Mouse (Mus musculus) limb, embryonic 10.5 days (tissue): ENCODE measurements around the gene Zscan10. TPM values are rescaled to one million over a fixed set of nuclear protein-coding genes. Genes with fewer than 3 reads are reported as not detected.
A peak's percentile ranks its signal among the peaks of the same experiment; 100 is the strongest.

Source experiments
- DNase-seq: peaks from one replicate; pipeline ENCODE4 v3.0.0-alpha.2; 2017; ENCODE audit warnings: low spot score
- H3K27ac ChIP-seq: fragments of 300-500 bp; sonication (generic); 2 replicates; pipeline ENCODE4 v1.5.1; 2016; ENCODE audit warnings: mild to moderate bottlenecking
- H3K27me3 ChIP-seq: fragments of 300-500 bp; sonication (generic); 2 replicates; pipeline ENCODE4 v1.6.1; 2016; ENCODE audit warnings: low read depth, mild to moderate bottlenecking; ENCODE audit not compliant: poor library complexity, severe bottlenecking
- H3K36me3 ChIP-seq: fragments of 300-500 bp; sonication (generic); 2 replicates; pipeline ENCODE4 v1.6.1; 2016; ENCODE audit warnings: mild to moderate bottlenecking, moderate library complexity
- H3K4me1 ChIP-seq: fragments of 300-500 bp; sonication (generic); 2 replicates; pipeline ENCODE4 v1.6.1; 2016
- H3K4me3 ChIP-seq: fragments of 300-500 bp; sonication (generic); 2 replicates; pipeline ENCODE4 v1.5.1; 2016; ENCODE audit warnings: mild to moderate bottlenecking, moderate library complexity
- H3K9me3 ChIP-seq: fragments of 300-500 bp; sonication (generic); replicated peaks from 2 replicates; pipeline ENCODE4 v1.6.1; 2016; ENCODE audit warnings: mild to moderate bottlenecking
- WGBS: fragments of 180-500 bp; shearing (Covaris S2); methylation state at CpG from one replicate; pipeline ENCODE4 v1.1.7; 2016; 5-methylcytosine and 5-hydroxymethylcytosine counted together
- polyA plus RNA-seq: library from polyadenylated mRNA; unstranded; fragments of >200 nt; fragmentation: Nextera tagmentation; extraction: Ambion mirVana; gene quantifications from 2 replicates; pipeline ENCODE4 v1.2.1, GENCODE M21; 2016

Zscan10 gene
- polyA plus RNA-seq = 0.35 and 0.38 TPM in 2 replicates

- WGBS = 38% methylated on average over 15 of the region's 15 CpGs
- Histone ChIP-seq H3K36me3 (no peaks in the 10 kb centered on the region), H3K9me3 (no peaks in the 10 kb centered on the region), H3K4me1 (peaks cover 42% of the 10 kb centered on the region), H3K27me3 (no peaks in the 10 kb centered on the region), H3K27ac (peak within 1 kb of the TSS; percentile 91), H3K4me3 (peak within 1 kb of the TSS; percentile 52)
- no peak for DNase-seq
Observed at GRCm38 (mm10) chr17:23600641-23601622, at the start of gene Zscan10. Zscan10 (plus strand) TSS chr17:23600856.

- peaks cover 18% of the 10 kb centered on the region for H3K36me3 ChIP-seq
- H3K9me3 ChIP-seq = no peaks in the 10 kb centered on the region
- 1% methylated on average over 15 of the region's 15 CpGs for WGBS
- peaks cover 22% of the 10 kb centered on the region for H3K4me1 ChIP-seq
- H3K27me3 ChIP-seq = no peaks in the 10 kb centered on the region
- H3K4me3 ChIP-seq = peak overlapping the region; percentile 68
- H3K27ac ChIP-seq = peak overlapping the region; percentile 76
- DNase-seq = no peak
Observed at GRCm38 (mm10) chr17:23550856-23551255, 49.8 kb upstream of the Zscan10 start.

GRCm38 (mm10) chr17:23551416-23551815 lies 49.2 kb upstream of the Zscan10 start:
- no peak for DNase-seq
- Histone ChIP-seq H3K27me3 (no peaks in the 10 kb centered on the region), H3K27ac (0 out of 2 replicates have a peak overlapping the region, but pooled peaks have one; percentile 76), H3K9me3 (no peaks in the 10 kb centered on the region), H3K4me1 (peaks cover 22% of the 10 kb centered on the region), H3K4me3 (peak overlapping the region; percentile 68), H3K36me3 (peaks cover 24% of the 10 kb centered on the region)

- no peaks in the 10 kb centered on the region for H3K9me3 ChIP-seq
- no peak for DNase-seq
- peak overlapping the region; percentile 68; the same call in 1 of the 2 replicates for H3K4me3 ChIP-seq
- peaks cover 22% of the 10 kb centered on the region for H3K4me1 ChIP-seq
- H3K36me3 ChIP-seq = peaks cover 29% of the 10 kb centered on the region
- H3K27ac ChIP-seq = no peak overlapping the region
- 70% methylated on average over 5 of the region's 5 CpGs for WGBS
- H3K27me3 ChIP-seq = no peaks in the 10 kb centered on the region
Observed at GRCm38 (mm10) chr17:23551963-23552362, 48.7 kb upstream of the Zscan10 start.

GRCm38 (mm10) chr17:23552896-23553633 lies 47.6 kb upstream of the Zscan10 start:
- 87% methylated on average over 8 of the region's 8 CpGs for WGBS

GRCm38 (mm10) chr17:23553634-23554120 lies 47.0 kb upstream of the Zscan10 start:
- no peak for DNase-seq
- Histone ChIP-seq H3K4me1 (peaks cover 22% of the 10 kb centered on the region), H3K27ac (no peak overlapping the region), H3K27me3 (no peaks in the 10 kb centered on the region), H3K36me3 (peaks cover 46% of the 10 kb centered on the region), H3K9me3 (no peaks in the 10 kb centered on the region), H3K4me3 (no peak overlapping the region)
- 59% methylated on average over 1 of the region's 1 CpGs for WGBS

More at GRCm38 (mm10) chr17:23552896-23553633, 47.6 kb upstream of the Zscan10 start:
- H3K27me3 ChIP-seq = no peaks in the 10 kb centered on the region
- H3K4me3 ChIP-seq = no peak overlapping the region
- H3K27ac ChIP-seq = no peak overlapping the region
- no peaks in the 10 kb centered on the region for H3K9me3 ChIP-seq
- DNase-seq = no peak
- H3K36me3 ChIP-seq = peaks cover 40% of the 10 kb centered on the region
- H3K4me1 ChIP-seq = peaks cover 22% of the 10 kb centered on the region

GRCm38 (mm10) chr17:23554321-23554720 lies 46.3 kb upstream of the Zscan10 start:
- no peaks in the 10 kb centered on the region for H3K27me3 ChIP-seq

GRCm38 (mm10) chr17:23555243-23555916 lies 45.3 kb upstream of the Zscan10 start:
- Histone ChIP-seq H3K9me3 (no peaks in the 10 kb centered on the region), H3K4me1 (peaks cover 12% of the 10 kb centered on the region), H3K27ac (no peak overlapping the region), H3K4me3 (no peak overlapping the region), H3K27me3 (no peaks in the 10 kb centered on the region), H3K36me3 (peaks cover 63% of the 10 kb centered on the region)
- WGBS = 80% methylated on average over 7 of the region's 7 CpGs
- no peak for DNase-seq

More at GRCm38 (mm10) chr17:23554321-23554720, 46.3 kb upstream of the Zscan10 start:
- Histone ChIP-seq H3K9me3 (no peaks in the 10 kb centered on the region), H3K4me3 (no peak overlapping the region), H3K27ac (no peak overlapping the region), H3K36me3 (peaks cover 53% of the 10 kb centered on the region), H3K4me1 (peaks cover 18% of the 10 kb centered on the region)
- DNase-seq = no peak

GRCm38 (mm10) chr17:23559767-23560166 lies 40.9 kb upstream of the Zscan10 start:
- WGBS = 59% methylated on average over 11 of the region's 11 CpGs
- DNase-seq = peak; percentile 51
- Histone ChIP-seq H3K27ac (no peak overlapping the region), H3K4me3 (no peak overlapping the region), H3K27me3 (no peaks in the 10 kb centered on the region), H3K9me3 (no peaks in the 10 kb centered on the region), H3K4me1 (peaks cover 3% of the 10 kb centered on the region), H3K36me3 (peaks cover 70% of the 10 kb centered on the region)

GRCm38 (mm10) chr17:23563595-23564367 lies 36.9 kb upstream of the Zscan10 start, which contains the start of gene Zfp213:
Zfp213 (minus strand) TSS chr17:23564238.
- Histone ChIP-seq H3K27ac (peak within 1 kb of the TSS; percentile 94), H3K4me3 (peak within 1 kb of the TSS; percentile 82), H3K27me3 (no peaks in the 10 kb centered on the region), H3K9me3 (no peaks in the 10 kb centered on the region), H3K4me1 (peaks cover 6% of the 10 kb centered on the region), H3K36me3 (peaks cover 29% of the 10 kb centered on the region)
- WGBS = 2% methylated on average over 59 of the region's 59 CpGs
- peak; percentile 97 for DNase-seq

- WGBS = 2% methylated on average over 8 of the region's 8 CpGs
- DNase-seq = no peak
- peak overlapping the region; percentile 82 for H3K4me3 ChIP-seq
- peaks cover 6% of the 10 kb centered on the region for H3K4me1 ChIP-seq
- no peaks in the 10 kb centered on the region for H3K9me3 ChIP-seq
- peaks cover 24% of the 10 kb centered on the region for H3K36me3 ChIP-seq
- H3K27ac ChIP-seq = peak overlapping the region; percentile 94
- H3K27me3 ChIP-seq = no peaks in the 10 kb centered on the region
Observed at GRCm38 (mm10) chr17:23564368-23564715, 36.3 kb upstream of the Zscan10 start.

GRCm38 (mm10) chr17:23566787-23567186 lies 33.9 kb upstream of the Zscan10 start:
- no peak for DNase-seq
- Histone ChIP-seq H3K4me3 (no peak overlapping the region), H3K27ac (no peak overlapping the region), H3K36me3 (no peaks in the 10 kb centered on the region), H3K27me3 (no peaks in the 10 kb centered on the region), H3K9me3 (no peaks in the 10 kb centered on the region), H3K4me1 (peaks cover 6% of the 10 kb centered on the region)
- WGBS = 62% methylated on average over 5 of the region's 5 CpGs
